Mouse (Mus musculus) limb, embryonic 11.5 days (tissue): ENCODE results near the gene Eef1g. TPM values are rescaled to one million over a fixed set of nuclear protein-coding genes. Genes with fewer than 3 reads are reported as not detected.

Source experiments
- ATAC-seq: fragments of 200-750 bp; cut with Nextera tagmentation; 2 replicates; pipeline ENCODE4 v1.8.0; 2017; ENCODE audit warnings: low read depth; ENCODE audit not compliant: insufficient number of reproducible peaks, low FRiP score, low TSS enrichment
- DNase-seq: peaks from one replicate; pipeline ENCODE4 v3.0.0-alpha.2; 2015; ENCODE audit warnings: low spot score
- H3K27ac ChIP-seq: fragments of 300-500 bp; sonication (generic); replicated peaks from 2 replicates; pipeline ENCODE4 v1.5.1; 2014; ENCODE audit warnings: low read depth, mild to moderate bottlenecking, low read length
- H3K27me3 ChIP-seq: fragments of 300-500 bp; sonication (generic); 2 replicates; pipeline ENCODE4 v1.6.1; 2014; ENCODE audit warnings: mild to moderate bottlenecking, low read length, mixed read lengths; ENCODE audit not compliant: control insufficient read depth, insufficient read depth
- H3K36me3 ChIP-seq: fragments of 300-500 bp; sonication (generic); 2 replicates; pipeline ENCODE4 v1.6.1; 2014; ENCODE audit warnings: mild to moderate bottlenecking, low read length, moderate library complexity, mixed read lengths; ENCODE audit not compliant: control insufficient read depth, insufficient read depth
- H3K4me1 ChIP-seq: fragments of 300-500 bp; sonication (generic); 2 replicates; pipeline ENCODE4 v1.6.1; 2014; ENCODE audit warnings: low read length, mixed read lengths; ENCODE audit not compliant: control insufficient read depth, insufficient read depth
- H3K4me2 ChIP-seq: fragments of 300-500 bp; sonication (generic); 2 replicates; pipeline ENCODE4 v1.6.1; 2014; ENCODE audit warnings: low read depth, mild to moderate bottlenecking, moderate library complexity; ENCODE audit not compliant: severe bottlenecking
- H3K4me3 ChIP-seq: fragments of 300-500 bp; sonication (generic); 2 replicates; pipeline ENCODE4 v1.5.1; 2014; ENCODE audit warnings: low read depth, low read length
- H3K9ac ChIP-seq: fragments of 300-500 bp; sonication (generic); 2 replicates; pipeline ENCODE4 v1.6.1; 2014; ENCODE audit warnings: mild to moderate bottlenecking, low read length
- H3K9me3 ChIP-seq: fragments of 300-500 bp; sonication (generic); 2 replicates; pipeline ENCODE4 v1.6.1; 2016; ENCODE audit warnings: low read length; ENCODE audit not compliant: control insufficient read depth
- WGBS: fragments of 180-500 bp; shearing (Covaris S2); extraction: QIAGEN DNeasy Blood & Tissue Kit; methylation state at CpG from one replicate; pipeline ENCODE4 v1.1.7; 2014; 5-methylcytosine and 5-hydroxymethylcytosine counted together
- polyA plus RNA-seq: library from polyadenylated mRNA; unstranded; fragments of >200 nt; fragmentation: Nextera tagmentation; extraction: Ambion mirVana; gene quantifications from 2 replicates; pipeline ENCODE4 v1.2.1, GENCODE M21; 2014

The Eef1g gene
- polyA plus RNA-seq: 567 and 588 TPM in 2 replicates

DNA sequence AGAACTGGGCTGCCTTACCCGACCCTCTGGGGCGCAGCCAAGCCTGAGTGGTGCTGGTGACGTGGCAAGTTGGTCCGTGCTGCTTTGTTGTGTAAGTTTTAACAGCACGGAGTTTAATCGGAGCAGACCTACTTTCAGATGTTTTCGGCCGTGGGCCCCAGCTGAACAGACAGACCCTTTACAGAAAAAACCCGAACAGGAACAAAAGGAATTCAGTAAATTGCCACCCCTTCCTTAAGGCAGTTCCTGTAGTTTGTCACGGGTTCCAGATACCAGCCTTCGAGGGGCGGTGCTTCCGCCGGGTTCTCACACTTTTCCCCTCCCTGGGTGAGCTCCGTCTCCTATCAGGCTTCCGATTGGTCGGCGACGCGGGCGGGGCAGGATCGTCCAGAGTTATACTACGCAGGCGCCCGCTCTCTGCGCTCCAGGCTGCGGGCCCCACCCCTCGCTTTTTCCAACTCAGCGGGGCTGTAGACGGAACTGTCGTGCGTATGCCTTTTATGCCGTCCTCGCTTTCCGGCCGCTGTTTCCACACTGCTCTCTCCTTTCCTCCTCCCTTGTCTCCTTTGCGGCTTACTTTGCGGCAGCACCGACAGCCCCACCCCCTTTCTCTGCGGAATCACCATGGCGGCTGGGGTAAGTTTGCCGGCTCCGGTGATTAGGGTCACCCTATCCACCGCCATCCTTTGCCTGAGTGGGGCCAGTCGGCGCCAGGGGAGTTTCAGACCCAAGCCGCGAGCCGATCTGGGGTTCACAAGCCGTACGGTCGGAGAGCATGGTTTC, at the start of gene Eef1g:
Gene Eef1g (plus strand): TSS at position 452 of the 783 bp plus-strand sequence.
- peaks cover 42% of the 10 kb centered on the region for H3K36me3 ChIP-seq
- ATAC-seq (peak; percentile 99), DNase-seq (peak; percentile 99)
- under 1% methylated on average over 52 of the region's 52 CpGs for WGBS
- peak within 1 kb of the TSS; percentile 87 for H3K9ac ChIP-seq
- no peaks in the 10 kb centered on the region for H3K27me3 ChIP-seq
- H3K4me3 ChIP-seq: peak within 1 kb of the TSS; percentile 55
- peaks cover 6% of the 10 kb centered on the region; the same call in 1 of the 2 replicates for H3K4me1 ChIP-seq
- H3K4me2 ChIP-seq: peak within 1 kb of the TSS; percentile 86
- H3K9me3 ChIP-seq: no peaks in the 10 kb centered on the region
- H3K27ac ChIP-seq: peak within 1 kb of the TSS; percentile 73

DNA sequence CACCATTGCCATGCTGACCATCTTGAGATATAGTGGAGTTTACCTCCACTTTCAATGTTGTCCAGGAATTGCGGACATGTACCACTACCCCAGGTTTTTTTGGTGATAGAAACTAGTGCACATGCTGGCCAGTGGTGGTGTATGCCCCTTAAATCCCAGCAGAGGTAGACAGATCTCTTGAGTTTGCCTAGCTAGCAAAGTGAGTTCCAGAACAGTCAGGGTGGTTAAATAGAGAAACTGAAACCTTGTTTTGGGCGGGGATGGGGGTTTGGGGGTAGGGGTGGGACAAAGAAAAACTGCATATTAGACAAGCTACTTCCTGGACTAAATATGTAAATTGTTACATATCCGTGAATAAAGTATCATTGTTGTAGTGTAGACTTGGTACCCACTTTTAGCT, 47.8 kb upstream of the Eef1g start:
- no peaks in the 10 kb centered on the region for H3K9me3 ChIP-seq
- H3K4me1 ChIP-seq: no peaks in the 10 kb centered on the region
- peaks cover 21% of the 10 kb centered on the region; the same call in 1 of the 2 replicates for H3K36me3 ChIP-seq
- no peak for DNase-seq
- WGBS: 95% methylated on average over 3 of the region's 3 CpGs
- H3K4me2 ChIP-seq: no peak overlapping the region
- no peak for ATAC-seq
- H3K27ac ChIP-seq: no peak overlapping the region
- H3K4me3 ChIP-seq: no peak overlapping the region
- no peaks in the 10 kb centered on the region for H3K27me3 ChIP-seq
- no peak overlapping the region for H3K9ac ChIP-seq

DNA sequence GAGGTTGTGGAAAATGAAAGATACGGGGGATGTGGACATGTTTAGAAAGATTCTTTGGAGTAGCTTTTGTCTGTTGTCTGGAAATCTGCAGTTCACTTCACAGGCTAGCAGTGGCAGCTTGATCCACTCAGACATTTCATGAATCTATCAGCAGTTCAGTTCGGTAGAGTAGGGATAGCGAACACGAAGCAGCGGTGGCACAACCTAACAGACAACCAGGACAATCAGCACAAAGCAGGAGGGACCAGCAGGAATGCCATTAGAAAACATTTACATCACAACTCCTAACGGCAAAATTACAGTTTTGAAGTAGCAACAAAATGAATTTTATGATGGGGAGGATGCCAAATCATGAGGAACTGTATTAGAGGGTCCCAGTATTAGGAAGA, 47.2 kb upstream of the Eef1g start:
- H3K9me3 ChIP-seq: no peaks in the 10 kb centered on the region
- peaks cover 14% of the 10 kb centered on the region; the same call in 1 of the 2 replicates for H3K36me3 ChIP-seq
- H3K9ac ChIP-seq: no peak overlapping the region
- H3K4me1 ChIP-seq: no peaks in the 10 kb centered on the region
- DNase-seq (no peak), ATAC-seq (no peak)
- H3K27me3 ChIP-seq: no peaks in the 10 kb centered on the region
- peak overlapping the region; percentile 66 for H3K4me2 ChIP-seq
- 72% methylated on average over 6 of the region's 6 CpGs for WGBS
- peak overlapping the region; percentile 77 for H3K4me3 ChIP-seq
- peak overlapping the region; percentile 42; the same call in 1 of the 2 replicates for H3K27ac ChIP-seq

DNA sequence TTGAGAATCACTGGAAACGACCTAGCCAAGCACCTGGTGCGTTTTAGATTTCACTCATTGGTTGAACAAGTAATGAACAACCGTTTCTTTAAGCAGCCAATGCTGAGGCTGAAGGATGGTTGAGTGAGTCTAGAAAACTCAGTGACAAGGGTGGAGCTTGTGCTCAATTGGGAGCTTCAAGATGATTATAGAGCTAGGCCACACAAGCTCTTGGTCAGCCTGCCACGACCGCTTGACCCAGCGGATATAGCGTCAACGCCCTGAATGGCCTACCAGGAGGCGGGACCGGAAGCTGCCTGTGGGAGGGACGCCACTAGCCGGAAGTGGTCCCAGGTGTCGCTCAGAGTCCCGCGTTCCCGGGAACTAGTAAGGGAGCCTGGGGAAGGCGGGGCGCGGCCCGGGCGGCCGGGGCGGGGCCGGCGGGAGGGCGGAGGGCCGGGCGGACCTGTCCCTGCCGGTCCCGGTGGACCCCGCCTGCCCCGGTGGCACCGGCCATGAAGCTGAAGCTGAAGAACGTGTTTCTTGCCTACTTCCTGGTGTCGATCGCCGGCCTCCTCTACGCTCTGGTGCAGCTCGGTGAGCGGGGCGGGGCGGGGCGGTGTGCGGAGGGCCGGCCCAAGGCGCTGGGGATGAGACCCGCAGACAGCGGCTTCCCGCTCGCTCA, 46.6 kb upstream of the Eef1g start, which contains the start of gene B3gat3:
Gene B3gat3 (plus strand): TSS at position 302 of the 664 bp plus-strand sequence.
- Histone ChIP-seq H3K9ac (peak within 1 kb of the TSS; percentile 47), H3K9me3 (no peaks in the 10 kb centered on the region), H3K4me3 (peak within 1 kb of the TSS; percentile 77), H3K27me3 (no peaks in the 10 kb centered on the region), H3K4me1 (no peaks in the 10 kb centered on the region), H3K36me3 (peaks cover 10% of the 10 kb centered on the region; the same call in 1 of the 2 replicates), H3K27ac (peak within 1 kb of the TSS; percentile 81), H3K4me2 (peak within 1 kb of the TSS; percentile 66)
- WGBS: 4% methylated on average over 50 of the region's 50 CpGs
- DNase-seq: peak; percentile 96
- peak; percentile 95 for ATAC-seq

DNA sequence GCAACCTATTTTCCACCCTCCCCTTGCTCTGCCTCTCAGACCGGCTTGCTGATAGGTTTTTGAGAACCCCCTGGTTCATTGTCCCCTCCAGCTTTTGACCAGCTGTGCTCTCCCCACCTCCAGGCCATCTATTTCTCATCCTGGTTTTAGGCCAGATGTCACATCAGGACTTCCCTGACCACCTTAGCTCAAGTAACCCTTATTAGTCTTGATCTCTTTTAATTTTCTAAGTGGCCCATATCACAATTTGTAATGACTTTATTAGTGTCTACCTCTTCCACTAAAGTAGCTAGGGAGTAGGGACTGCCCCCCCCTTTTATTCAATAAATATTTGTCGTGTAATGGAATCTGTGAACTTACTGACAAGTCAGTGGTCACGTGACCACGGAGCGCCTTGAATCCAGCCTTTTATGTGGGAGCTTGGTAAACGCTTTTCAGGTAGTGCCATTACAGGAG, 46.0 kb upstream of the Eef1g start:
- ATAC-seq: 0 out of 2 replicates have a peak, but pooled peaks have one; percentile 11
- Histone ChIP-seq H3K27ac (peak overlapping the region; percentile 81), H3K9ac (peak overlapping the region; percentile 47), H3K36me3 (peaks cover 4% of the 10 kb centered on the region; the same call in 1 of the 2 replicates), H3K4me2 (peak overlapping the region; percentile 66), H3K4me3 (peak overlapping the region; percentile 77), H3K9me3 (no peaks in the 10 kb centered on the region), H3K4me1 (no peaks in the 10 kb centered on the region), H3K27me3 (no peaks in the 10 kb centered on the region)
- peak; percentile 43 for DNase-seq
- 3% methylated on average over 6 of the region's 6 CpGs for WGBS

DNA sequence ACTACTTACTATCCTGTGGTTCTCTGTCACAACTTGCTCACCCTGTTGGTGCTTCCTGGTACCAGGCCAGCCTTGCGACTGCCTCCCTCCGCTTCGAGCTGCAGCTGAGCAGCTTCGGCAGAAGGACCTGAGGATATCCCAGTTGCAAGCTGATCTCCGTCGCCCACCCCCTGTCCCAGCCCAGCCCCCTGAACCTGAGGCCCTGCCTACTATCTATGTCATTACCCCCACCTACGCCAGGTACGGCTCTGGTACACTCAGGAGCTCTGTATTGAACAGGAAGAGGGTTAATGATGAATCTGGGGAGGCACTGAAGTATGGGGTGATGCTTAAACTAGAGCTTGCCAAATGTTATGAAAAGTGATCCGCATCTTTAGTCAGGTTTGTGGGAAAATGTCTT, 45.1 kb upstream of the Eef1g start:
- ATAC-seq (no peak), DNase-seq (no peak)
- peak overlapping the region; percentile 66; the same call in 1 of the 2 replicates for H3K4me2 ChIP-seq
- no peaks in the 10 kb centered on the region for H3K9me3 ChIP-seq
- H3K4me1 ChIP-seq: no peaks in the 10 kb centered on the region
- peaks cover 2% of the 10 kb centered on the region; the same call in 1 of the 2 replicates for H3K36me3 ChIP-seq
- H3K27me3 ChIP-seq: no peaks in the 10 kb centered on the region
- no peak overlapping the region; the same call in 1 of the 2 replicates for H3K4me3 ChIP-seq
- WGBS: 74% methylated on average over 9 of the region's 9 CpGs
- no peak overlapping the region for H3K27ac ChIP-seq
- H3K9ac ChIP-seq: no peak overlapping the region

DNA sequence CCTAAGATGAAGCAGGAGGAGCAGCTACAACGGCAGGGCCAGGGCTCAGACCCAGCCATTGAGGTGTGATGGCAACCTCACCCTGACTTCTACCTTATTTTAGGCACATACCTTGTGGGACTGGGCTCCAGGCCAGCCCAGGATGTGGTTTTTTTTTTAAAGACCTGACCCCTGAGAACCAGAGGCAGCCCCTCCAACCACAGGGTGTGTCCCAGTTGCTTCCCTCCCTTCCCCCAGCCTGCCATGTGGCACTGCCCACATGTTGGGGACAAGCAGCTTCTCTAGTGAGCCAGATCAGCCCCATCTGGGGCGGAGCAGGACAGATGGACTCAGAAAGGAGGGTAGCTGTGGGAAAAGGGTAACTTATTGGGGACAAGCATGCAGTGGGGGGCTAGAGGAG, 40.1 kb upstream of the Eef1g start:
- DNase-seq (no peak), ATAC-seq (no peak)
- no peaks in the 10 kb centered on the region for H3K9me3 ChIP-seq
- H3K4me2 ChIP-seq: no peak overlapping the region
- no peaks in the 10 kb centered on the region for H3K27me3 ChIP-seq
- no peak overlapping the region for H3K27ac ChIP-seq
- H3K36me3 ChIP-seq: peaks cover 8% of the 10 kb centered on the region; the same call in 1 of the 2 replicates
- H3K4me1 ChIP-seq: peaks cover 9% of the 10 kb centered on the region; the same call in 1 of the 2 replicates
- H3K4me3 ChIP-seq: no peak overlapping the region
- H3K9ac ChIP-seq: no peak overlapping the region
- WGBS: 84% methylated on average over 2 of the region's 2 CpGs

DNA sequence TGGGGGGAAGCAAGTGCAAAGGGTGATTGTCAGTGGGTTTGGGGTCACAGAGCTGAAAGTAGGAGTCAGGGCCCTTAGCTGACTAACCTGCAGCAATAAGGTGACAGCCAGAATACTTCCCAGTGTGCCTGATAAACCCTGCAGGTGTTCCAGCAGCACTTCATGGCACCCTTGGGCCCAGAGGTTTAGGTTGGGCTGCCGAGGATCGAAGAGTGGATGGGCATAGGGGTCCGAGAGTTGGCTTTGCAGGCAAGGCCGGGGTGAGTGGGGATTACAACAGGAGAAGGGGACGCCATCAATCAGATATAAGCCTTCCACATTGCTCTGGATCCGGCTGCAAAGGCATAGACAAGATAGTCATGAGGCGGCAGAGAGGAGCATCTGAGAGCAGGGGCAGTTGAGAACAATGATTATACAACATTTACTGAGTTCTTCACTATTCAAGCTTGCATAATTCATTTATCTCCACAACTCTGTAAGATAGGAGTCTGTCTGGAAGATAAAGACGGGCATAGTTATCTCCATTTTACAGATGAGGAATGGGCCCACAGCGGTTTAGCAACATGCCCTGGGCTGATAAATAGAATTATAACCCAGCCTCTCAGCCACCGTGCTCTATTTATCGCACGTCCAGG, 38.8 kb upstream of the Eef1g start:
- no peak overlapping the region for H3K4me2 ChIP-seq
- 89% methylated on average over 12 of the region's 12 CpGs for WGBS
- H3K9me3 ChIP-seq: no peaks in the 10 kb centered on the region
- no peak overlapping the region for H3K4me3 ChIP-seq
- ATAC-seq (no peak), DNase-seq (no peak)
- no peaks in the 10 kb centered on the region for H3K27me3 ChIP-seq
- H3K4me1 ChIP-seq: peaks cover 9% of the 10 kb centered on the region; the same call in 1 of the 2 replicates
- H3K9ac ChIP-seq: no peak overlapping the region
- H3K36me3 ChIP-seq: peaks cover 8% of the 10 kb centered on the region; the same call in 1 of the 2 replicates
- H3K27ac ChIP-seq: no peak overlapping the region
